Mouse (Mus musculus) right cerebral cortex, postnatal 10 days (tissue): ENCODE results near the gene Heatr5a.

ENCODE experiments used
- DNase-seq, 2 experiments: peaks; one replicate each; pipeline ENCODE4 v3.0.0; 2021; ENCODE audit warnings: low spot score in 2 of 2

Gene Heatr5a

GRCm38 (mm10) chr12:51971070-51971664 lies at the start of gene Heatr5a:
Gene Heatr5a (minus strand): TSS chr12:51971321.
- peak; percentile 91 to 92 for DNase-seq

GRCm38 (mm10) chr12:52014494-52015029 lies 43.4 kb upstream of the Heatr5a start:
- no peak for DNase-seq

GRCm38 (mm10) chr12:52014044-52014443 lies 42.9 kb upstream of the Heatr5a start:
- no peak for DNase-seq

GRCm38 (mm10) chr12:52013274-52013673 lies 42.2 kb upstream of the Heatr5a start:
- DNase-seq: no peak

- DNase-seq: no peak
Measured at GRCm38 (mm10) chr12:52012159-52012558, 41.0 kb upstream of the Heatr5a start.

GRCm38 (mm10) chr12:52010630-52010961 lies 39.5 kb upstream of the Heatr5a start:
- DNase-seq: no peak

GRCm38 (mm10) chr12:52009928-52010629 lies 39.0 kb upstream of the Heatr5a start:
- DNase-seq: no peak

- no peak for DNase-seq
Measured at GRCm38 (mm10) chr12:52006633-52006994, 35.5 kb upstream of the Heatr5a start.

- DNase-seq: peak; percentile 95 to 97
Measured at GRCm38 (mm10) chr12:52005877-52006632, 34.9 kb upstream of the Heatr5a start, which contains the start of gene Dtd2. Gene Dtd2 (minus strand): TSS chr12:52006501.

- DNase-seq: no peak
Measured at GRCm38 (mm10) chr12:52002746-52003145, 31.6 kb upstream of the Heatr5a start.

- DNase-seq: peak; percentile 79 to 81
Measured at GRCm38 (mm10) chr12:52001544-52001943, 30.4 kb upstream of the Heatr5a start.

- no peak for DNase-seq
Measured at GRCm38 (mm10) chr12:51998366-51998932, 27.3 kb upstream of the Heatr5a start.

GRCm38 (mm10) chr12:51995738-51996536 lies 24.8 kb upstream of the Heatr5a start:
- no peak for DNase-seq

GRCm38 (mm10) chr12:51990629-51991028 lies 19.5 kb upstream of the Heatr5a start:
- no peak for DNase-seq

- DNase-seq: no peak
Measured at GRCm38 (mm10) chr12:51988536-51988935, 17.4 kb upstream of the Heatr5a start.

- no peak for DNase-seq
Measured at GRCm38 (mm10) chr12:51985826-51986225, 14.7 kb upstream of the Heatr5a start.

GRCm38 (mm10) chr12:51985163-51985748 lies 14.1 kb upstream of the Heatr5a start:
- DNase-seq: no peak

- no peak for DNase-seq
Measured at GRCm38 (mm10) chr12:51983625-51984024, 12.5 kb upstream of the Heatr5a start.

- no peak for DNase-seq
Measured at GRCm38 (mm10) chr12:51976531-51976930, 5.4 kb upstream of the Heatr5a start.

- no peak for DNase-seq
Measured at GRCm38 (mm10) chr12:51974381-51974780, 3.3 kb upstream of the Heatr5a start.
